Mouse (Mus musculus) liver, adult 2 months (tissue): ENCODE measurements around the gene Suox. TPM values are rescaled to one million over a fixed set of nuclear protein-coding genes. Genes with fewer than 3 reads are reported as not detected.

ENCODE experiments used
- DNase-seq: peaks from one replicate; pipeline ENCODE4 v3.0.0-alpha.2; 2011; ENCODE audit warnings: low read depth, low spot score; ENCODE audit errors: extremely low read depth
- H3K27ac ChIP-seq: fragments of 200-500 bp; replicated peaks from 2 replicates; pipeline ENCODE4 v1.5.1; 2012; ENCODE audit warnings: low read depth, mild to moderate bottlenecking, control low read depth, inconsistent platforms, low read length; ENCODE audit not compliant: insufficient read depth
- H3K27me3 ChIP-seq: fragments of 200-500 bp; 2 replicates; pipeline ENCODE4 v1.6.1; 2012; ENCODE audit warnings: mild to moderate bottlenecking, moderate library complexity, low read length, inconsistent platforms; ENCODE audit not compliant: control insufficient read depth, insufficient read depth
- H3K36me3 ChIP-seq: fragments of 200-500 bp; 2 replicates; pipeline ENCODE4 v1.6.1; 2012; ENCODE audit warnings: low read length, inconsistent platforms; ENCODE audit not compliant: control insufficient read depth, insufficient read depth
- H3K4me1 ChIP-seq: fragments of 200-500 bp; 2 replicates; pipeline ENCODE4 v1.6.1; 2011; ENCODE audit warnings: low read length; ENCODE audit not compliant: control insufficient read depth, insufficient read depth
- H3K4me3 ChIP-seq: fragments of 200-500 bp; 2 replicates; pipeline ENCODE4 v1.5.1; 2011; ENCODE audit warnings: low read depth, mild to moderate bottlenecking, control low read depth, low read length, moderate library complexity; ENCODE audit not compliant: insufficient read depth
- H3K79me2 ChIP-seq: fragments of 200-500 bp; 2 replicates; pipeline ENCODE4 v1.6.1; 2012; ENCODE audit warnings: inconsistent platforms, mild to moderate bottlenecking, low read length, moderate library complexity; ENCODE audit not compliant: control insufficient read depth, insufficient read depth
- H3K9ac ChIP-seq: fragments of 200-500 bp; 2 replicates; pipeline ENCODE4 v1.6.1; 2012; ENCODE audit warnings: low read depth, mild to moderate bottlenecking, control low read depth, inconsistent platforms, low read length
- CTCF ChIP-seq: fragments of 200-500 bp; IDR thresholded peaks from 2 replicates; pipeline ENCODE4 v1.5.1; 2011; ENCODE audit warnings: low read depth, low read length, control low read depth
- POLR2A ChIP-seq: fragments of 200-500 bp; IDR thresholded peaks from 2 replicates; pipeline ENCODE4 v1.6.1; 2011; ENCODE audit warnings: low read length, control low read depth; ENCODE audit not compliant: insufficient read depth; ENCODE audit errors: extremely low read depth
- polyA plus RNA-seq: library from polyadenylated mRNA; depleted of rRNA; stranded (reverse); fragments of >200 nt; gene quantifications from 2 replicates; pipeline ENCODE4 v1.2.3, GENCODE M21; 2012; rRNA removed
- total RNA-seq: library from RNA; depleted of rRNA; stranded (reverse); fragments of >200 nt; gene quantifications from 2 replicates; pipeline ENCODE4 v1.2.3, GENCODE M21; 2014; rRNA removed

The Suox gene
- total and polyA plus RNA-seq, 2 experiments = 103 to 145 TPM

DNA sequence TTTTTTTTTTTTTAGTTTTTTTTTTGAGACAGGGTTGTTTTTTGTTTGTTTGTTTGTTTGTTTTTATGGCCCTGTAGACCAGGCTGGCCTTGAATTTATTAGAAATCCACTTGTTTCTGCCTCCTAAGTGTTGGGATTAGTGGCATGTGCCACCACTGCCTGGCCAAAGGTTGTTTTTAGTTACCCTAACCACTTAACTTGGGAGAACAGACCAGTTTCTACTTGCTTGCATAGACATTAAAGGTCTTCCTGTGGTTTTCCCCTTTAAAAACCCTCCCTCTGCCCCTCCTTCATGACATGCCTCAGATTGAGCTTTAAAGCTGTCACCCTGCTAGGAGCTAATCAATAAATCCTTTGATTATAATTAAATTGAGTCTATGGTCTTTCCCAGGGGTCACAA, 53.6 kb downstream of the Suox start:
- Histone ChIP-seq H3K27me3 (no peaks in the 10 kb centered on the region), H3K79me2 (no peaks in the 10 kb centered on the region), H3K27ac (no peak overlapping the region), H3K4me1 (peaks cover 3% of the 10 kb centered on the region), H3K9ac (no peak overlapping the region), H3K4me3 (no peak overlapping the region), H3K36me3 (peaks cover 12% of the 10 kb centered on the region)
- no peak for DNase-seq
- TF ChIP-seq CTCF (no peak), POLR2A (no peak)

Other genes starting within 250 kb of the Suox start
- gene Smarcc2, start 214.8 kb downstream of the Suox start, total RNA-seq = 13.8 and 21.9 TPM in 2 replicates
- 63.1 and 64.5 TPM in 2 replicates for gene Smarcc2, start 214.8 kb downstream of the Suox start, polyA plus RNA-seq
- gene Myl6, start 179.9 kb downstream of the Suox start, total RNA-seq = 477 and 556 TPM in 2 replicates
- gene Myl6, start 179.9 kb downstream of the Suox start, polyA plus RNA-seq = 553 and 575 TPM in 2 replicates
- gene Myl6b, start 175.4 kb downstream of the Suox start, total RNA-seq = 0.28 and 0.47 TPM in 2 replicates
- gene Myl6b, start 175.4 kb downstream of the Suox start, polyA plus RNA-seq = 1.1 and 1.6 TPM in 2 replicates
- gene Esyt1, start 148.2 kb downstream of the Suox start, total RNA-seq = 7.9 and 10.7 TPM in 2 replicates
- gene Esyt1, start 148.2 kb downstream of the Suox start, polyA plus RNA-seq = 9.2 and 12.8 TPM in 2 replicates
- 3.2 and 4.4 TPM in 2 replicates for gene Zc3h10, start 126.3 kb downstream of the Suox start, total RNA-seq
- 6.8 and 8.1 TPM in 2 replicates for gene Zc3h10, start 126.3 kb downstream of the Suox start, polyA plus RNA-seq
- gene Rpl41, start 124.8 kb downstream of the Suox start, total RNA-seq = 921 and 1,015 TPM in 2 replicates
- 794 TPM in 2 replicates for gene Rpl41, start 124.8 kb downstream of the Suox start, polyA plus RNA-seq
- gene Pa2g4, start 108.1 kb downstream of the Suox start, total RNA-seq = 24.7 and 30.0 TPM in 2 replicates
- gene Pa2g4, start 108.1 kb downstream of the Suox start, polyA plus RNA-seq = 17.6 and 17.8 TPM in 2 replicates
- gene Erbb3, start 84.4 kb downstream of the Suox start, total RNA-seq = 92.9 and 115 TPM in 2 replicates
- gene Erbb3, start 84.4 kb downstream of the Suox start, polyA plus RNA-seq = 37.4 and 37.9 TPM in 2 replicates
- gene Rps26, start 47.3 kb downstream of the Suox start, total RNA-seq = 234 and 279 TPM in 2 replicates
- gene Rps26, start 47.3 kb downstream of the Suox start, polyA plus RNA-seq = 425 and 439 TPM in 2 replicates
- 0.09 and 0.13 TPM in 2 replicates for gene Ikzf4, start 28.1 kb downstream of the Suox start, total RNA-seq
- gene Ikzf4, start 28.1 kb downstream of the Suox start, polyA plus RNA-seq = 0.60 and 0.80 TPM in 2 replicates
- 68.6 and 74.0 TPM in 2 replicates for gene Rab5b, start 22.2 kb upstream of the Suox start, total RNA-seq
- 78.8 and 80.5 TPM in 2 replicates for gene Rab5b, start 22.2 kb upstream of the Suox start, polyA plus RNA-seq
- gene Pmel, start 30.1 kb upstream of the Suox start, total RNA-seq = 0.09 and 0.40 TPM in 2 replicates
- gene Pmel, start 30.1 kb upstream of the Suox start, polyA plus RNA-seq = 0.72 and 0.83 TPM in 2 replicates
- gene Cdk2, start 31.0 kb upstream of the Suox start, total RNA-seq = 4.7 and 7.6 TPM in 2 replicates
- gene Cdk2, start 31.0 kb upstream of the Suox start, polyA plus RNA-seq = 7.0 and 8.3 TPM in 2 replicates
- 4.1 and 6.5 TPM in 2 replicates for gene Dgka, start 70.8 kb upstream of the Suox start, total RNA-seq
- gene Dgka, start 70.8 kb upstream of the Suox start, polyA plus RNA-seq = 7.1 and 7.2 TPM in 2 replicates
- 9.5 and 12.7 TPM in 2 replicates for gene Pym1, start 73.8 kb upstream of the Suox start, total RNA-seq
- 15.0 and 15.6 TPM in 2 replicates for gene Pym1, start 73.8 kb upstream of the Suox start, polyA plus RNA-seq
- 74.3 and 79.8 TPM in 2 replicates for gene Mmp19, start 116.8 kb upstream of the Suox start, total RNA-seq
- 48.4 and 67.5 TPM in 2 replicates for gene Mmp19, start 116.8 kb upstream of the Suox start, polyA plus RNA-seq
- gene Dnajc14, start 130.0 kb upstream of the Suox start, total RNA-seq = 23.5 and 25.3 TPM in 2 replicates
- gene Dnajc14, start 130.0 kb upstream of the Suox start, polyA plus RNA-seq = 9.2 and 9.7 TPM in 2 replicates
- 1.3 and 1.6 TPM in 2 replicates for gene Tmem198b, start 130.3 kb upstream of the Suox start, total RNA-seq
- gene Tmem198b, start 130.3 kb upstream of the Suox start, polyA plus RNA-seq = 4.5 and 5.7 TPM in 2 replicates
- 23.1 and 25.8 TPM in 2 replicates for gene Sarnp, start 143.3 kb upstream of the Suox start, total RNA-seq
- gene Sarnp, start 143.3 kb upstream of the Suox start, polyA plus RNA-seq = 6.7 and 6.9 TPM in 2 replicates
- gene Ormdl2, start 147.6 kb upstream of the Suox start, total RNA-seq = 73.2 and 76.7 TPM in 2 replicates
- gene Ormdl2, start 147.6 kb upstream of the Suox start, polyA plus RNA-seq = 93.2 and 94.6 TPM in 2 replicates
- gene Gdf11, start 217.6 kb upstream of the Suox start, total RNA-seq = 0.09 and 0.13 TPM in 2 replicates
- gene Gdf11, start 217.6 kb upstream of the Suox start, polyA plus RNA-seq = 0.04 and 0.05 TPM in 2 replicates
- gene Cd63, start 226.9 kb upstream of the Suox start, total RNA-seq = 4.1 and 5.2 TPM in 2 replicates
- 2.9 and 4.4 TPM in 2 replicates for gene Cd63, start 226.9 kb upstream of the Suox start, polyA plus RNA-seq
- gene Rdh5, start 248.8 kb upstream of the Suox start, total RNA-seq = 30.4 and 33.8 TPM in 2 replicates
- 86.2 and 91.8 TPM in 2 replicates for gene Rdh5, start 248.8 kb upstream of the Suox start, polyA plus RNA-seq
- 91.1 and 106 TPM in 2 replicates for gene Bloc1s1, start 250.0 kb upstream of the Suox start, total RNA-seq
- gene Bloc1s1, start 250.0 kb upstream of the Suox start, polyA plus RNA-seq = 192 and 226 TPM in 2 replicates